Mouse (Mus musculus): ENCODE measurements at regions not wholly inside any gene's neighbourhood (a gene's known extent, or its start where the extent isn't known, plus 50 kb on each side); places are given as distances from the start of the nearest gene placed in this dataset.

- TF ChIP-seq CTCF (IDR thresholded peaks at IDR 0.05; ENCODE audit: insufficient read depth, low read depth, low read length) (no peak), POLR2A (IDR thresholded peaks at IDR 0.05; ENCODE audit: insufficient read depth, low read depth, low read length) (no peak)
These were observed 174.8 kb upstream of the Rreb1 start for GRCm38 (mm10) chr13:37603226-37603994.

All from olfactory bulb, adult 2 months (tissue).